Comparison of ENCODE assay signal across 10 mouse cellular contexts in genomic region chr1:188468371-188468783, GRCm38 (mm10).
A peak's percentile ranks its signal among the peaks of the same experiment; 100 is the strongest.
DNase-seq lines count a peak whose midpoint lies in the region; ATAC-seq and TF ChIP-seq lines count a peak whose summit lies in the region.
"Had no signal": no experiment of that assay in that cellular context is flagged by ENCODE, and none has a peak within 500 bp of the region (broad histone marks: within the 10 kb centered on the region; RNA-seq: fewer than 3 reads in every experiment).

No protein-coding gene starts in this region.

- H3K9ac ChIP-seq in lung, embryonic 14.5 days, result no peak overlapping the region
- H3K9ac ChIP-seq: liver, embryonic 15.5 days had no signal

- DNase-seq in frontal cortex, postnatal 25 days (ENCODE audit: low spot score in 2 of 2), result no peak
- DNase-seq in lung, embryonic 14.5 days, result peak; percentile 92
- no peak for DNase-seq in lung, postnatal 36 days
- peak; percentile 4 to 14 for DNase-seq in gastrocnemius, postnatal 36 days
- DNase-seq in right cerebral cortex, postnatal 36 days (ENCODE audit: low spot score in 2 of 2), result peak; percentile 7 to 8
- no peak for DNase-seq in adrenal gland, postnatal 14 days
- no peak for DNase-seq in forebrain, embryonic 10.5 days (ENCODE audit: extremely low spot score, low spot score)

- TF ChIP-seq CTCF in lung, embryonic 14.5 days (IDR thresholded peaks at IDR 0.05; ENCODE audit: low read depth), result no peak

- H3K27me3 ChIP-seq in lung, embryonic 14.5 days (ENCODE audit: insufficient read depth, low read length), result no peaks in the 10 kb centered on the region
- no peaks in the 10 kb centered on the region for H3K27me3 ChIP-seq in forebrain, embryonic 10.5 days (ENCODE audit: poor library complexity, severe bottlenecking)
- H3K27me3 ChIP-seq: CH12.LX; liver, embryonic 15.5 days had no signal

- no peaks in the 10 kb centered on the region for H3K9me3 ChIP-seq in lung, embryonic 14.5 days (ENCODE audit: low read depth, low read length)
- no peaks in the 10 kb centered on the region for H3K9me3 ChIP-seq in forebrain, embryonic 10.5 days
- H3K9me3 ChIP-seq: liver, embryonic 15.5 days had no signal

- H3K4me3 ChIP-seq in lung, embryonic 14.5 days (ENCODE audit: low read depth, low read length), result no peak overlapping the region
- H3K4me3 ChIP-seq in forebrain, embryonic 10.5 days, result no peak overlapping the region
- H3K4me3 ChIP-seq: liver, embryonic 15.5 days had no signal

- H3K4me2 ChIP-seq in lung, embryonic 14.5 days, result no peak overlapping the region
- H3K4me2 ChIP-seq: liver, embryonic 15.5 days had no signal

- intact Hi-C loops in gastrocnemius, postnatal 36 days (cut with DNase I), result no loop called here

- H3K27ac ChIP-seq in lung, embryonic 14.5 days (ENCODE audit: low read depth), result no peak overlapping the region
- H3K27ac ChIP-seq in forebrain, embryonic 10.5 days, result no peak overlapping the region
- H3K27ac ChIP-seq: liver, embryonic 15.5 days had no signal

- ATAC-seq in frontal cortex, adult (ENCODE audit: low TSS enrichment), result peak; percentile 95
- peak; percentile 95 for ATAC-seq in lung, embryonic 14.5 days (ENCODE audit: insufficient read depth)

- no peaks in the 10 kb centered on the region for H3K4me1 ChIP-seq in lung, embryonic 14.5 days (ENCODE audit: insufficient read depth)
- H3K4me1 ChIP-seq in forebrain, embryonic 10.5 days, result no peaks in the 10 kb centered on the region
- H3K4me1 ChIP-seq: liver, embryonic 15.5 days had no signal

- WGBS in lung, embryonic 14.5 days, result 38% methylated on average over 10 of the region's 10 CpGs
- 88% methylated on average over 10 of the region's 10 CpGs for WGBS in forebrain, embryonic 10.5 days

- no peaks in the 10 kb centered on the region for H3K36me3 ChIP-seq in lung, embryonic 14.5 days (ENCODE audit: insufficient read depth)
- no peaks in the 10 kb centered on the region for H3K36me3 ChIP-seq in forebrain, embryonic 10.5 days (replicated peaks)
- H3K36me3 ChIP-seq: liver, embryonic 15.5 days had no signal

Comparison
In these comparisons a context has a peak if more than half of its experiments do, and no peak if none do; other contexts are left out.
1. DNase-seq: peak in lung, embryonic 14.5 days (single experiment), gastrocnemius, postnatal 36 days (2 of 2) and right cerebral cortex, postnatal 36 days (2 of 2); none in frontal cortex, postnatal 25 days (0 of 2), lung, postnatal 36 days (single experiment), adrenal gland, postnatal 14 days (single experiment) and forebrain, embryonic 10.5 days (single experiment).